Mouse (Mus musculus): Measurements from ENCODE around the gene Spaca7. TPM values are rescaled to one million over a fixed set of nuclear protein-coding genes. Genes with fewer than 3 reads are reported as not detected.
"Not testable (repeated sequence)": the region's sequence is repeated elsewhere in the genome, so short reads cannot be mapped to it uniquely, and the experiment has no call there.

Gene Spaca7
- polyA plus RNA-seq, 1 experiment from 2014 or later, result not detected

- Histone ChIP-seq H3K9me3 (replicated peaks) (no peaks in the 10 kb centered on the region), H3K4me1 (replicated peaks) (no peaks in the 10 kb centered on the region), H3K4me2 (no peak overlapping the region), H3K27ac (replicated peaks) (no peak overlapping the region), H3K36me3 (replicated peaks) (no peaks in the 10 kb centered on the region), H3K9ac (no peak overlapping the region), H3K27me3 (peaks cover 42% of the 10 kb centered on the region), H3K4me3 (replicated peaks) (no peak overlapping the region)
- ATAC-seq (ENCODE audit: insufficient read depth), result no peak
- 65% methylated on average over 3 of the region's 3 CpGs for WGBS (ENCODE audit: insufficient replicate concordance)
Measured at GRCm38 (mm10) chr8:12558786-12559185, 14.0 kb upstream of the Spaca7 start.

DNA sequence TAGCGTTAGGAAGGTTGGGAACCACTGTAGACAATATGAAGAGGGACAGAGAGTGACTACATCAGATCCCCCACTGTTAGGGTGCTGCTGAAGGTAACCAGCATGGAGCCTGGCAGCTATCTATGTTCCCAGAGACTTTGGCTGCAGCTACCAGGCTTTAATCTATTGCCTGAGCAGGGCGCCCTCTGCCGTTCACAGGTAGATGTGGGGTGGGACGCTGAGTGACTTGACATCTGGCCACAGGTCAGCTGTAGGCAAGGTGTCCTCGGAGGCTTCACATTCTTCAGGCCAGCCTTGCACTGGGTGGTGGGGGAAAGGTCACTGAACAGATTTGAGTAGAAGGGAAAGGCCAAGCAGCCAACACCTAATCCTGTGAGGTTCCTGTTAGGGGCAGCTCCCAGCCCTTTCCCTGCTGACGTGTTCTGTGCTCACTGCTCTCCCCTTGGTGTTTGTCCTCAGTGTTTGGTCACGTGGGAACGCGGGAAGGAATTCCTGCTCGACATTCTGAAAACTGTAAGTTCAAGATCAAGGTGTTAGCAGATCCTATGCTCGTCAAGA, 11.3 kb upstream of the Spaca7 start:
- 16% methylated on average over 11 of the region's 11 CpGs for WGBS (ENCODE audit: insufficient replicate concordance)
- ATAC-seq (ENCODE audit: insufficient read depth), result no peak
- Histone ChIP-seq H3K4me2 (no peak overlapping the region), H3K4me1 (replicated peaks) (no peaks in the 10 kb centered on the region), H3K4me3 (replicated peaks) (no peak overlapping the region), H3K9me3 (replicated peaks) (no peaks in the 10 kb centered on the region), H3K36me3 (replicated peaks) (no peaks in the 10 kb centered on the region), H3K27me3 (peaks cover 35% of the 10 kb centered on the region), H3K9ac (no peak overlapping the region), H3K27ac (replicated peaks) (no peak overlapping the region)

GRCm38 (mm10) chr8:12564307-12564706, 8.5 kb upstream of the Spaca7 start:
- Histone ChIP-seq H3K9ac (no peak overlapping the region), H3K27me3 (peaks cover 30% of the 10 kb centered on the region)
- WGBS (ENCODE audit: insufficient replicate concordance), result 4% methylated on average over 4 of the region's 4 CpGs

GRCm38 (mm10) chr8:12565488-12565887, 7.3 kb upstream of the Spaca7 start:
- WGBS (ENCODE audit: insufficient replicate concordance), result 63% methylated on average over 10 of the region's 10 CpGs
- Histone ChIP-seq H3K4me1 (replicated peaks) (no peaks in the 10 kb centered on the region), H3K27ac (replicated peaks) (no peak overlapping the region), H3K27me3 (peaks cover 28% of the 10 kb centered on the region), H3K36me3 (replicated peaks) (no peaks in the 10 kb centered on the region), H3K9ac (no peak overlapping the region), H3K4me3 (replicated peaks) (no peak overlapping the region), H3K9me3 (replicated peaks) (no peaks in the 10 kb centered on the region), H3K4me2 (no peak overlapping the region)
- no peak for ATAC-seq (ENCODE audit: insufficient read depth)

More at GRCm38 (mm10) chr8:12564307-12564706, 8.5 kb upstream of the Spaca7 start:
- Histone ChIP-seq H3K4me3 (replicated peaks) (no peak overlapping the region), H3K4me1 (replicated peaks) (no peaks in the 10 kb centered on the region), H3K4me2 (no peak overlapping the region), H3K9me3 (replicated peaks) (no peaks in the 10 kb centered on the region), H3K27ac (replicated peaks) (no peak overlapping the region), H3K36me3 (replicated peaks) (no peaks in the 10 kb centered on the region)
- no peak for ATAC-seq (ENCODE audit: insufficient read depth)

DNA sequence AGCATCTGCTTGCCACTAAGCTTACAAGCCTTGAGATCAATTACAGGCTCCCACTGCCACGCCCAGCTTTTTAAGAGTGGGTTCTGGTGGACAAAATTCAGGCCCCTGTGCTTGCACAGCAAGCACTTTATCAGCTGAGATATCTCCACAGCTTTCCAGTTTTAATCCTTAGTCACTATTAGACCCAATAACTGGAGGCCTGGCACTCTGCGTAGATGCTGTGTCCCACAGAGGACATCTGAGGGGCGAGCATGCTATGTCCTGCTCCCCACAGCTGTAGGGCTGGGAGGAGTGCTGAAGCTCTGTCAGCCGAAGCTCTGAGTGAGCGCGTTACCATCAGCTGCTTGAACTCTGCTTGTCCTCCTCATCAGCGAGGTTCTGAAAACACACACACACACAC, 6.3 kb upstream of the Spaca7 start:
- H3K9ac ChIP-seq, result no peak overlapping the region
- peaks cover 20% of the 10 kb centered on the region for H3K27me3 ChIP-seq
- 44% methylated on average over 7 of the region's 7 CpGs for WGBS (ENCODE audit: insufficient replicate concordance)
- no peaks in the 10 kb centered on the region for H3K36me3 ChIP-seq (replicated peaks)
- H3K9me3 ChIP-seq (replicated peaks), result no peaks in the 10 kb centered on the region
- no peaks in the 10 kb centered on the region for H3K4me1 ChIP-seq (replicated peaks)
- no peak overlapping the region for H3K4me2 ChIP-seq
- H3K4me3 ChIP-seq (replicated peaks), result no peak overlapping the region
- ATAC-seq (ENCODE audit: insufficient read depth), result no peak
- H3K27ac ChIP-seq (replicated peaks), result no peak overlapping the region

GRCm38 (mm10) chr8:12576003-12576402, 3.2 kb downstream of the Spaca7 start:
- Histone ChIP-seq H3K4me1 (replicated peaks) (no peaks in the 10 kb centered on the region), H3K9me3 (replicated peaks) (no peaks in the 10 kb centered on the region), H3K36me3 (replicated peaks) (no peaks in the 10 kb centered on the region), H3K27me3 (peaks cover 18% of the 10 kb centered on the region), H3K27ac (replicated peaks) (no peak overlapping the region), H3K4me3 (replicated peaks) (no peak overlapping the region), H3K9ac (no peak overlapping the region), H3K4me2 (no peak overlapping the region)
- no peak for ATAC-seq (ENCODE audit: insufficient read depth)
- WGBS (ENCODE audit: insufficient replicate concordance), result 29% methylated on average over 5 of the region's 5 CpGs

DNA sequence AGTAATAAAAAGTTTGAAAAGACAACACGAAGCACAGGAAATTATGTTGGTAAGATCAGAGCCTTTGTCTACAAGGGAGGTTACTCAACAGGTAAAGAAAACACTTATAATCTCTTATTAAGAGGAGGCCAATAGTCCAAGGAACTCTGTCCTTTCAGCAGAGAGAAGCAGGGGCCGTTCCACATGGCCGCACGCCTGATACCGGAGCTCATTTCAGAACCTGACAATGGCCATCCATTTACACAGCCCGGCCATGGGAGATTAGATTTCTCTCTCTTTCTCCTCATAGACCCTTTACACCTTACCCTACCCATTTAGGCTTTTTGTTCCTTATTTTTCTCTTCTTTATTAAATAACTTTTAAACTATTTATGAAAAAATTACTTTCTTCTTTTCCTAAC, 3.9 kb downstream of the Spaca7 start:
- Histone ChIP-seq H3K4me1 (replicated peaks) (no peaks in the 10 kb centered on the region), H3K4me3 (replicated peaks) (no peak overlapping the region), H3K9me3 (replicated peaks) (no peaks in the 10 kb centered on the region), H3K9ac (no peak overlapping the region), H3K27me3 (peaks cover 18% of the 10 kb centered on the region), H3K36me3 (replicated peaks) (no peaks in the 10 kb centered on the region), H3K4me2 (no peak overlapping the region), H3K27ac (replicated peaks) (no peak overlapping the region)
- ATAC-seq (ENCODE audit: insufficient read depth), result no peak
- 73% methylated on average over 6 of the region's 6 CpGs for WGBS (ENCODE audit: insufficient replicate concordance)

DNA sequence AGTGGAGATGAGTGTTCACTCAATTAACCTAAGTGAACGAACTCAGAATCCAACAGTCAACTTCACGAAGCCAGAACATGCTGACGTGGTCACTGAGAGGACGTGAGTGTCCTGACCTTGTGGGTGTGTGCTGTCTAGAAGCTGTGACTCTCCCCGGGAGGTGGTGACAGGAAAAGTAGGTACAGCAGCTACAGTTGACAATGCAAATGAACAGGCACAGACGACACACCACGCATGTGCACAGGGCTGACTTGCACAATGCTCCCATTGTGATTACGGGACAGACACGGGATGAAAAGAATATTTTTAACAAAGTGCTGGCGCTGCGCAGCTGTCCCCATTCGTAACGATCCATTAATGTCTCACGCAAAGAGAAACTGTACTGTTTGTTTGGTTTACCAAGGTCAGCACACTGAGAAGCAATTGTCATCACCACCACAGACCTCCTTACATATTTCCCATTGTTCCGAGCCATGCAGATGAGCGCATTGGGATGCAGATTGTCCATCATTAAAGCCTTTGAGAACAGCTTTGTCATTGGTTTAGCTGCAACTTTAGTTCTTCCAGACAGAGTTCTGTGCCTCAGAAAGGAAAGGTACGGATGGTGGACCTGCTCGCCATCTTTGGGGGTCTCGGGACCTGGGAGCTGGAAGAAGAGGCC, 6.6 kb downstream of the Spaca7 start:
- H3K4me1 ChIP-seq (replicated peaks); H3K4me2 ChIP-seq; H3K9ac ChIP-seq; ATAC-seq (ENCODE audit: insufficient read depth); H3K27ac ChIP-seq (replicated peaks); H3K4me3 ChIP-seq (replicated peaks); H3K36me3 ChIP-seq (replicated peaks); H3K9me3 ChIP-seq (replicated peaks): not testable (repeated sequence)
- 68% methylated on average over 19 of the region's 19 CpGs for WGBS (ENCODE audit: insufficient replicate concordance)
- peaks cover 13% of the 10 kb centered on the region for H3K27me3 ChIP-seq

- Histone ChIP-seq H3K4me3 (replicated peaks) (no peak overlapping the region), H3K4me2 (no peak overlapping the region), H3K9me3 (replicated peaks) (no peaks in the 10 kb centered on the region), H3K36me3 (replicated peaks) (no peaks in the 10 kb centered on the region), H3K9ac (no peak overlapping the region), H3K27me3 (0 out of 2 replicates have a peak, but pooled peaks cover 4% of the 10 kb centered on the region), H3K4me1 (replicated peaks) (no peaks in the 10 kb centered on the region), H3K27ac (replicated peaks) (no peak overlapping the region)
- no peak for ATAC-seq (ENCODE audit: insufficient read depth)
- 49% methylated on average over 5 of the region's 5 CpGs for WGBS (ENCODE audit: insufficient replicate concordance)
Measured at GRCm38 (mm10) chr8:12583785-12584184, 11.0 kb downstream of the Spaca7 start.

DNA sequence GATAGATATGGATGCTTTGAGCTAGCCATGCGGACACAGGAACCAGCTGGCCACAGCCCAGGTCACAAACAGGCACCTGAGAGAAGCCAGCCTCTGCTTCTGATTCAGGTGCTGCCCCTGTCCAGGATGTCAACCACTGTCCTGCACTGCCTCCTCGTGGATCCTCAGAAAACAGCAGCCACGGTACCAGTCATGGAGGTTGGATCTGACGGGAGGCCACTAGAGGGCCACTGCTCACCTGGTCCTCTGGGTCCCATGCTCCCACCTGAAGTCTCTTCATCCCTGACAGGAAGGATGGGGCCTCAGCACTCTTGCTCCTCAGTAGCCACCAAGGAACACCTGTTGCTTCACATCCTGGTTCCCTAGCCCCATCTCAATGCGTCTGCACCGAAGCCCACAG, 34.4 kb downstream of the Spaca7 start:
- no peaks in the 10 kb centered on the region for H3K36me3 ChIP-seq (replicated peaks)
- no peak overlapping the region for H3K4me3 ChIP-seq (replicated peaks)
- no peaks in the 10 kb centered on the region for H3K9me3 ChIP-seq (replicated peaks)
- no peak overlapping the region for H3K4me2 ChIP-seq
- 0 out of 2 replicates have a peak, but pooled peaks cover 5% of the 10 kb centered on the region for H3K4me1 ChIP-seq (replicated peaks)
- no peak overlapping the region for H3K27ac ChIP-seq (replicated peaks)
- WGBS (ENCODE audit: insufficient replicate concordance), result 27% methylated on average over 6 of the region's 6 CpGs
- ATAC-seq (ENCODE audit: insufficient read depth), result no peak
- peaks cover 47% of the 10 kb centered on the region for H3K27me3 ChIP-seq
- no peak overlapping the region for H3K9ac ChIP-seq

DNA sequence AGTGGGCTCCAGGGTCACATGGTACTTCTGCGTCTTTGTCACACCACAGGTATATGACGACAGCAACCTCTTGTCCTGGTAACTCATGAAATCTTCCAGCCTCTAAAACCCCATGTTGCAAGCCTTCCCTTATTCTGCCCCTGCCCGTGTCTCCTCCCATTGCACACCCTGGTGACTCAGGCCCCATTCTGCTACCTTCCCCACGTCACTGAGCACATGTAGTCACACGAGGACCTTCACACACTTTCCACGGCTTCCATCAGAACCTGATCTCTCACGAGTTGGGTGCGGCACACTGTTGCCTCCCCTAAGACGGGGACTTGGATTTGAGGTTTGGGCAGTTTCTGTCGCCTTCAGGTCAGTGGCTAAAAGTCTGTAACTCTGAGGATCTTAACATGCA, 36.0 kb downstream of the Spaca7 start:
- Histone ChIP-seq H3K9ac (no peak overlapping the region), H3K4me3 (replicated peaks) (no peak overlapping the region), H3K9me3 (replicated peaks) (no peaks in the 10 kb centered on the region), H3K27me3 (peaks cover 47% of the 10 kb centered on the region; the same call in 1 of the 2 replicates), H3K27ac (replicated peaks) (no peak overlapping the region), H3K36me3 (replicated peaks) (0 out of 2 replicates have a peak, but pooled peaks cover 5% of the 10 kb centered on the region), H3K4me1 (replicated peaks) (0 out of 2 replicates have a peak, but pooled peaks cover 5% of the 10 kb centered on the region), H3K4me2 (no peak overlapping the region)
- ATAC-seq (ENCODE audit: insufficient read depth), result no peak
- WGBS (ENCODE audit: insufficient replicate concordance), result 56% methylated on average over 10 of the region's 10 CpGs

All from liver, embryonic 15.5 days (tissue).